Mouse (Mus musculus): ENCODE data around the gene Zmynd15.
"Not testable (repeated sequence)": the region's sequence is repeated elsewhere in the genome, so short reads cannot be mapped to it uniquely, and the experiment has no call there.

The Zmynd15 gene

GRCm38 (mm10) chr11:70447373-70447772, 11.9 kb upstream of the Zmynd15 start:
- DNase-seq (ENCODE audit: low spot score in 2 of 2): no peak

DNA sequence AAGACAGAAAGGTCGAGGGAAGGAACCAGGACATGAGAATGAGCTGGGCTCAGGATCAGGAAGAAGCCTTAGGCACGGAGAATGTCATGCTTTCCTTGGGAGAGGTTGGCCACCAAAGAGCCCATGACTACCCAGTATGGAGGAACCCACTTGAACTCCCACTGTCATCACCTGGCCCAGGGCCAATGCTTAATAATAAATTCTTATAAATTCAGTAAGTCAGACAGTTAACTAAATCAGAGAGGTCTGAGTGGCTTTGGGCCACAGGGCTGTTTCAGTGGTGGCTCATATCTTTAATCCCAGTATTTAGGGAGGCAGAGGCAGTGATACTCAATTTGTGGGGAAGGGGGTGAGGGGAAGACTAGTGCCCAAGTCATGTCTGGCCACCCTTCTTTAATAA, 8.3 kb upstream of the Zmynd15 start:
- no peak for DNase-seq (ENCODE audit: low spot score in 2 of 2)

DNA sequence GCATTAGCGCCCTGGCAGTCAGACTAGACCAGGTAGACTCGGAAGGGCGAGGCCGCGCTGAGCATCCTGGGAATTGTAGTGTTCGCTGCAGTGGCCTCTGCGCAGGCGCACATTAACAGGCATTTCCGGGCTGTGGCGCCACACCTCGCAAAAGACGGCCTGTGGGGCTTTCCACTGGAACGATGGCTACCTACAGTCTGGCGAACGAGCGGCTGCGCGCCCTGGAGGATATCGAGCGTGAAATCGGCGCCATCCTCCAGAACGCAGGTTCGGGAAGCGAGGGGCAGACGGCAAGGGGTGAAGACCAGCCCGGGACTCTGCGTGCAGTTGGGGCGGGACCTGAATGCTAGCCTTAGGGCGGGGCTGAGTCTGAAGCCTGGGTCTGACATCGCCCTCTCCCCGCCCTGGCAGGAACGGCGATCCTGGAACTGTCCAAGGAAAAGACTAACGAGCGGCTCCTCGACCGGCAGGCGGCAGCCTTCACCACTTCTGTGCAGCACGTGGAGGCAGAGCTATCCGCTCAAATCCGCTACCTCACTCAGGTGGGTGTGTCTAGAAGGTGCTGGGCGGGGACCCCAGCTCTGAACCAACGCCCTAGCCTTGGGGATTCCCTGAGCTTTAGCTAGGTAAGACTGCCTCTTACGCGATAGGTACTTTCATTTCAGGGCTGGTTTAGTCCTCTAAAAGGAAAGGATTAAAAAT, 7.3 kb upstream of the Zmynd15 start, which contains the start of gene Med11:
TSS of gene Med11 (plus strand) at position 123 of the 702 bp plus-strand sequence.
- DNase-seq (ENCODE audit: low spot score in 2 of 2): peak; percentile 84 to 87

DNA sequence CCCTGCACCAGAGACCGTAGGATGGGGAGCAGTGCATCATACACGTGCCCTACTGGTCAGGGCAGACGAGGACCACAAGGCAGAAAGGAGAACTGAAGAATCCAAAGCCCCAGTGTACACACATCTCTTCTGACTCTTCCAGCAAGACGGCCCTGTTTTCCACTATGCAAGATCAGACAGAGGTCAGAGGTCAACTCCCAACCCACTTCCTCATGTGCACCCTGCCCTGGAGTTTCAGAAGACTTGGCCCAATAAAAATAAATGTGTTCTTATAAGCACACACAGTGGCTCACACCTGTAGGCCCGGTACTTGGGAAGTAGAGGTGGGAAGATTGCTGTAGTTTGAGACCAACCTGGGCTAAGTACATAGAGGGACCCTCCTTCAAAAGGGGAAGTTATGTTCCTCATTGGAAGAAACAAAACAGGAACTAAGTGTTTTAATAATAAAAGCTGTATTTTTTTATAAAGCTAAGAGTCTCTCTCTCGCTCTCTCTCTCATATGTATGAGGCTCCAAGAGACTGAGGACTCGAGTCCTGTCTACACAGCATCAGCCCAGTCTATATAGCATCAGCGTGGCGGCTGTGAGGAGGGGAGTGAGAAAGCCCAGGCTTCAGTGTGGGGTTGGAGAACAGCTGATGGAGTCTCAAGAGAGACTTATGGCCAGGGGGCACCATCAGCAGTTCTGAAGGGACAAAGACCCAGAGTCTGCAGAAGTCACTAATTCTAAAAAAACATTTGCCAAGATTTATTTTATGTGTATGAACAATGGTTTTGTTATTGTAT, 5.8 kb upstream of the Zmynd15 start:
- no peak for DNase-seq (ENCODE audit: low spot score in 2 of 2)

DNA sequence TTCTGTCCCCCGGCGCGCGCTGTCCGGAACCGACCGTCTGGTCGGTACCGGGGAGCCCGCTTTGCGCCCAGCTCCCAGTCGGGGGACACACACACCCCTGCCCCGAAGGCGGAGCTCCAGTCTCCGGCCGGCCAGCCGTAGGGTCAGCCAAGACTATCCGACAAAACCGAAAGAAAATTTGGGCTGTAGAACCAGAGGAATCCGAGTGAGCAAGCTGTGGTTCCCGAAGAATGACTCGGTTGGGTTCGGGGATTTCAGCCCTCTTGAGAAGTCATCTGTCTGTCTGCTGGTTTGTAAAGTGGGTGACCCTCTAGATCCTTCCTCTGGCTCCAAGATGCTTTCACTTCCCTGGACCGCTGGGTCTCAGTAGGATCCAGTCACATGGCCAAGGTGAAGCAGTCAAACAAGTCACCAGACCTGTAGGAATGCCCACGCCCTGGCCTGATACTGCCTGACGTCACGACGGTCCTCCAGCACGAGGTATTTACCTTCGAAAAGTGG, 418 bp downstream of the Zmynd15 start, which contains the start of gene Cxcl16:
TSS of gene Cxcl16 (minus strand) at position 384 of the 501 bp plus-strand sequence.
- DNase-seq (ENCODE audit: low spot score in 2 of 2): no peak

GRCm38 (mm10) chr11:70463970-70464369, 4.7 kb downstream of the Zmynd15 start:
- no peak for DNase-seq (ENCODE audit: low spot score in 2 of 2)

GRCm38 (mm10) chr11:70465211-70465610, 6.0 kb downstream of the Zmynd15 start:
- DNase-seq (ENCODE audit: low spot score in 2 of 2): no peak

- no peak for DNase-seq (ENCODE audit: low spot score in 2 of 2)
These were observed 6.6 kb downstream of the Zmynd15 start for GRCm38 (mm10) chr11:70465824-70466223.

- DNase-seq (ENCODE audit: low spot score in 2 of 2): no peak
These were observed 8.8 kb downstream of the Zmynd15 start for GRCm38 (mm10) chr11:70467902-70468619.

GRCm38 (mm10) chr11:70469764-70470163, 10.5 kb downstream of the Zmynd15 start:
- no peak for DNase-seq (ENCODE audit: low spot score in 2 of 2)

DNA sequence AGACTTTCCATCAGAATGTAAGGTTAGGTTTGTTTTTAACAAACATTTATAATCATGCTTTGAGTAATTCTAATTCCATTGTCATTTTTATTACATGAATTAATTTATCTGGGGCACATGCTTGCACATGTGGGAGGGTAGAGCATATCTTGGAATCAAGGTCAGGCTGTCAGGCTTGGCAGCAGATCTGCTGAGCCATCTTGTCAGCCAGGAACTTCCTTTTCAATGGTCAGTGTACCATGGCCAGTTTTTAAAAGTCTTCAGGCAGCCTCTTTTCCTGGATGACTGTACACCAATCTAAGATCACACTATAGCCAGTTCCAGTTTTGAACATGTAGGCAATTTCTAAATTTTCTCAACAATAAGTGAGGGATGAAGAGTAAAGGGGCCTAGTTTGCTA, 13.5 kb downstream of the Zmynd15 start:
- DNase-seq (ENCODE audit: low spot score in 2 of 2): no peak

- not testable (repeated sequence) for DNase-seq (ENCODE audit: low spot score in 2 of 2)
These were observed 14.1 kb downstream of the Zmynd15 start for GRCm38 (mm10) chr11:70473291-70473690.

GRCm38 (mm10) chr11:70474872-70475534, 15.8 kb downstream of the Zmynd15 start:
- no peak for DNase-seq (ENCODE audit: low spot score in 2 of 2)

- DNase-seq (ENCODE audit: low spot score in 2 of 2): no peak
These were observed 26.3 kb downstream of the Zmynd15 start for GRCm38 (mm10) chr11:70485498-70485897.

DNA sequence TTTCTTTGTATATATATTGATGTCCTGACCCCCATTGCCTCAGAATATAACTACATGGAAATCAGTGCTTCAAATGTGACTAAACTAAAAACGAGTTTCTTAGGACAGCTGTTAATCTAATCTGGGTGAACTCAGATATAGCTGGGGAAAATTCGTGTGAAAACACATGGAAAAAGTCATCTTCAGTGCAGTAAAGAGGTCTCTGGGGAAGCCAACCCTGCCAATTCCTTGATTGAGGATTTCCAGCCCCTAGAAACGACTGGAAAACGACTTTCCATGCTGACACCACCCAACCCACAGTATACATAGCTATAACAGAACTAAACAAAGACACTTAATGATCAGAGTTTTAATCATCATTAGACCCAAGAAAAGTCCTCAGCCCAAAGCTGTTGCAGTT, 28.6 kb downstream of the Zmynd15 start:
- DNase-seq (ENCODE audit: low spot score in 2 of 2): no peak

GRCm38 (mm10) chr11:70489138-70489537, 29.9 kb downstream of the Zmynd15 start:
- no peak for DNase-seq (ENCODE audit: low spot score in 2 of 2)

DNA sequence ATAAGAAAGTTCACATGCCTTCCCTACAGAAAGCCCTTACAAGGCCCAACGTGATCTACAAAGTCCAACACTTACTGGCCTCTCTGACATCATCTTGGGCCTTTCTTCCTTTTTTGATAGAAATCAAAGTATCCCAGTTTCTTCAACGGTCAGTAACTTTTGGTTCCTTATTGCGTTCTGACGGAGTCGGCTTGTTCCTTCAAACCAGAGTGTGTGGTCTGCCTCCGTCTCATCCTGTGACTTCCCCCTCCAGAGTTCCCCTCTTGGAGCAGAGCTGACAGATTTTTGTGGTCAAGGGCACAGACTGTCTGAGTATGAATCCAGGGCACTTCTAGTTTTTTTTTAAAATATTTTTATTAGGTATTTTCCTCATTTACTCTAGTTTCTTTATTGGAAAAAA, 30.5 kb downstream of the Zmynd15 start:
- no peak for DNase-seq (ENCODE audit: low spot score in 2 of 2)

DNA sequence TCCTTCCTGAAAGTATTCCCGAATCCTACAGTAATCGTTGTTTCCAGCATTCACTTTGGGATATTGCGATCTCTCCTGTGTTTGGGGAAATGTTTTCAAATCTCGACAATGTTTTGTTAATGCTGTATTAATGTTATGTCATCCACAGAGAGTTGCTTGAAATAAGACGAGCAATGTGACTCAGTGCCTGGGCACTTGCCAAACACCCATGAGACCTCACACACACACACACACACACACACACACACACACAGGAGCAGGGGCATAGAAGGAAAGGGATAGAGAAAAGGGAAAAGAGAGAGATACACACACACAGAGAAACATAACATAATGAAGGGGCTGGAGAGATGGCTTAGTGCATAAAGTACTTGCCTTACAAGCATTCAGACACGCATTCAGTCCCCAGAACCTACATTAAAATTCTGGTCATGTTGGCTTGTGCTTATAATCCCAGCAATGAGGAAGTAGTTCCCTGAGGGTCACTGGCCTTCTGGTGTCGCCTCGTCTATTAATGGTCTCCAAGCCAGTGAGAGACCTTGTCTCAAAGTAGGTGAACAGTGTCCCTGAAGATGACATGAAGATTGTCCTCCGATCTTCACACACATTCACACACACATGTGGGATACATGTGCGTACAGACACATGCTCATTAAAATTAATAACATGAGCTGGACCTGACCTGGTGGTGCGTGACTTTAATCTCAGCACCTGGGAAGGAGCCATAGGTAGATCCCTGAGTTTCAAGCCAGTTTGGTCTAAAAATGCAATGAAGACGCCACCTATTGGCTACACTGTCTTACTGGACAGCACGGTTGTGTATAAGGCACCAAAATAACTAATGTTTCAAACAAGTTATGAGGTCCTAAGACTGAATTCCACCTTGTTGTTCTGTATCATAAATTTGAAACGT, 40.6 kb downstream of the Zmynd15 start:
- no peak for DNase-seq (ENCODE audit: low spot score in 2 of 2)

- DNase-seq (ENCODE audit: low spot score in 2 of 2): no peak
These were observed 41.2 kb downstream of the Zmynd15 start for GRCm38 (mm10) chr11:70500476-70500812.

DNA sequence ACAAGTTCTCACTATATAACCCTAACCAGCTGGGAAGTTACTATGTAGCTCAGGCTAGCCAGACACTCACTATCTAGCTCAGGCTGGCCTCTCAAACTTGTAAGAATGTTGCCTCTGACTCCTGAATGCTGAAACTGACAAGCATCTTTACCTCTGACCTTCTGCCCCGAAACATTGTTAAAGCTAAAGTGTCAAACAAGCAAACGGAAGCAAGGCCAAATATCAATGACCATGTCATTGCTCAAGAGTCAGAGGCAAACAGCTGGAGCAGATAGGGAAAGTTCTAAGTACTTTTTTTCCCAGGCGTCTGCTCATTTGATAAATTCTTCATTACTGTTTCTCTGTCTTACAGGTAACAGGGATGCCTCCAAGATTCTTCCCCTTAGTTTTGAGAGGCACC, 42.8 kb downstream of the Zmynd15 start:
- no peak for DNase-seq (ENCODE audit: low spot score in 2 of 2)

DNA sequence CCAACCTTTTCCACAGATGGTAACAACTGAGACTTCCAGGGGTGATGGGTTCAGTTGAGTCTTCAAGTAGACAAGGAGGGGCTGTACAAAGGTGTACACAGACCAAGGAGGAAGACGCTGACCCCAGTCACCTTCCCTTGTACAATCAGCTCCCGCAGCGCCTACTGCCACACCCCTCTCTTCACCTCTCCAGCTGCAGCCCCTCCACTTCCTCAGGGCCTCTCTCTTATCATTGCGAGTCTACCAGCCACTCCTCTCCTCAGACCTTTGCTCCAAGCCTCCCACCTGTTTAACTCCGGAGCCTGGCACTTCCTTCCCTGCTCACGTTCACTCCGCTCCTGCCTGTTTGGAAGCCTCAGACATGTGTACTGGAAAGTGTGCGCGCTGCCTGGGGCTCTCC, 45.7 kb downstream of the Zmynd15 start, which contains the start of gene Tm4sf5:
TSS of gene Tm4sf5 (plus strand) at position 275 of the 400 bp plus-strand sequence.
- no peak for DNase-seq (ENCODE audit: low spot score in 2 of 2)
